Mouse (Mus musculus) embryonic fibroblast, embryonic 13.5 days (primary cell): ENCODE data around the gene Cym. TPM values are rescaled to one million over a fixed set of nuclear protein-coding genes. Genes with fewer than 3 reads are reported as not detected.

Source experiments
- H3K27ac ChIP-seq: 2 replicates; pipeline ENCODE4 v1.5.1; 2012; ENCODE audit warnings: low read length, control low read depth, inconsistent platforms; ENCODE audit not compliant: insufficient read depth
- H3K4me1 ChIP-seq: 2 replicates; pipeline ENCODE4 v1.6.1; 2011; ENCODE audit warnings: low read length; ENCODE audit not compliant: control insufficient read depth, insufficient read depth
- H3K4me3 ChIP-seq: 2 replicates; pipeline ENCODE4 v1.5.1; 2011; ENCODE audit warnings: mild to moderate bottlenecking, control low read depth, low read length; ENCODE audit not compliant: insufficient read depth
- CTCF ChIP-seq: IDR thresholded peaks from 2 replicates; pipeline ENCODE4 v1.5.1; 2011; ENCODE audit warnings: mild to moderate bottlenecking, control low read depth, low read length, moderate library complexity, borderline replicate concordance; ENCODE audit not compliant: insufficient read depth
- POLR2A ChIP-seq: IDR thresholded peaks from 2 replicates; pipeline ENCODE4 v1.6.1; 2011; ENCODE audit warnings: low read depth, mild to moderate bottlenecking, control low read depth, low read length, moderate library complexity
- polyA plus RNA-seq: library from polyadenylated mRNA; stranded (reverse); fragments of >200 nt; gene quantifications from 2 replicates; pipeline ENCODE4 v1.2.4, GENCODE M21; 2011; ENCODE audit warnings: low read depth; ENCODE audit not compliant: missing spikeins, insufficient read length

Gene Cym
- polyA plus RNA-seq, 1 experiment, result not detected

- Histone ChIP-seq H3K4me1 (no peaks in the 10 kb centered on the region), H3K4me3 (no peak overlapping the region), H3K27ac (no peak overlapping the region)
- no peak for TF ChIP-seq CTCF
- TF ChIP-seq POLR2A, result no peak
Observed at GRCm38 (mm10) chr3:107249042-107249441, 27.5 kb upstream of the Cym start.

DNA sequence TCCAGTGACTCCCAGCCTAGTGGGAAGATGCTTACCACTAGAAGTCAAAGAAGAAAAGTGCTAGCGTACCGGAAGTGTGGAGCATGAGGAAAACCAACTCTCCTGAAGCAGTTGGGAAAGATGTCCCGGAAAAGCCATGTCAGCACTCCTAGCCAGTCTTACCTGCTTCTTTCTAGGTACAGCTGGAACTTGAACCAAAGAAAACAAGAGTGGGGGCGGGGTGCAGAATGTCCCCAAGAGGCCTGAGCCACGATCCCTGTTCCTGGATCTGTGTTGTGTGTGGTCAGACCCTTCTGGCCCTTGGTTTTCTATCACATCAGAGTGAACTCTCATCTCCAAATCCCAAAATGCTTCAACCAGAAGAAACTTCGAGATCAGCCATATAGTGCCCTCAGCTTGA, 25.3 kb upstream of the Cym start:
- H3K4me1 ChIP-seq, result no peaks in the 10 kb centered on the region
- TF ChIP-seq POLR2A (no peak), CTCF (no peak)

DNA sequence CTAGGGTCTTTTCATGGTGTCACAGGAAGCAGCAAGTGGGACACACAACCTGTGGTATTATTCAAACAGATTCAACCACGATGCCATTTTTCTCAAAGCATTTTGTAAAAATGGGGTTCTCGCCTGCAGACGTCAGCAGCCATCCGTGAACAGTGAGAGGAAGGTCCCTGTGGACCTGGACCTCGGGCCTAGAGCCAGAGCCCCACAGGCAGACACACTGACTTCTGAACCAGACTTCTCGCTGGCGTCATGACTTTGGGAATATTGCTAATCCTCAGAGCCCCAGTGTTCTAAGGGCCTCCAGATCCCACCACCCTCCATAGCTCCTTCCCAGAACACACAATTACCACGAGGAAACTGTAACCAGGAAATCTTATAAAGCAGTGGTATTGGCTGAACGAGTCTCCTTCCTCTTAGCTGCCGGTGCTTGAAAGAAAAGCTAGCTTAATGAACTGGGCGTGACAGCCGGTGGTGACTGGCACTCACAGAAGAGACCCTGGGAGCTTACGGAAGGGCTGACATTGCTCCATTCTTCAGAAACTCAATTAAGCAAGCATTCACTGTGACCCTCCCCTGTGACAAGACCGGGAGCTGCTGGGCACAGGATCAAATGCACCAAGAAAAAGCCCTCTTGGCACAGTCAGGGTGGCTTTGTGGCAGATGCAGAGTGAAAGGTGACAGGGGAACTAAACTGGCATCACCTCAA, 20.0 kb upstream of the Cym start:
- no peak overlapping the region for H3K4me3 ChIP-seq
- no peak overlapping the region for H3K27ac ChIP-seq
- no peak for TF ChIP-seq POLR2A
- TF ChIP-seq CTCF, result no peak
- H3K4me1 ChIP-seq, result no peaks in the 10 kb centered on the region

More for the DNA sequence above, 25.3 kb upstream of the Cym start:
- no peak overlapping the region for H3K27ac ChIP-seq
- H3K4me3 ChIP-seq, result no peak overlapping the region

GRCm38 (mm10) chr3:107239607-107240006, 18.1 kb upstream of the Cym start, which contains the start of gene Prok1:
TSS of gene Prok1 (minus strand) at chr3:107239707.
- Histone ChIP-seq H3K4me1 (no peaks in the 10 kb centered on the region), H3K27ac (no peak within 1 kb of the TSS), H3K4me3 (no peak within 1 kb of the TSS)
- TF ChIP-seq CTCF, result no peak
- no peak for TF ChIP-seq POLR2A

DNA sequence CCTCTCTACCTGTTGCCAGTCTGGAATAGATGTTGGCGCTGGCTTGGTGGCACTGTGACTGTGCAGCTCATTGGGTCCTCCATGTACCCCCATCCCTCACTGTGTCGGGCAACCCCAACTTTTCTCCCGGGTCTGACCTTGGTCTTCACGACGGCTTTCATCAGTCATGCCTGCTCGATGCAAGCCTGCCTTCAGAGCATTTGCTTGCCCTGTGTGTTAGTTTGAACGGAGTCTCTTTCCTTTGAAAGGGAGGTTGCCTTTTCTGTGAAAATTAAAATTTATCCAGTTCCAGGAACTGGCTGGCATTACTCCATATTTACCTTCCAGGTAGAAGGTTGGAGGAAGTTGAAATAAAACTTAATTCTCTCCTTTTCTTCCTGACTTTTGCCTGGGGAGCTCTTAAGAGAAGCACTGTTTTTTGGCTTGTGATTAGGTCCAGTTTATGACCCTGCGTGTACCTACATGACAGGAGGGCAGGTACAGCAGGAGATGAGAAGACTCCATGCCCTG, 17.0 kb upstream of the Cym start:
- no peaks in the 10 kb centered on the region for H3K4me1 ChIP-seq
- no peak for TF ChIP-seq POLR2A
- TF ChIP-seq CTCF, result no peak
- H3K27ac ChIP-seq, result no peak overlapping the region
- H3K4me3 ChIP-seq, result no peak overlapping the region

- H3K27ac ChIP-seq, result no peak overlapping the region
- TF ChIP-seq POLR2A (no peak), CTCF (no peak)
- H3K4me3 ChIP-seq, result no peak overlapping the region
Observed at GRCm38 (mm10) chr3:107238051-107238450, 16.5 kb upstream of the Cym start.

GRCm38 (mm10) chr3:107233945-107234344, 12.4 kb upstream of the Cym start:
- TF ChIP-seq POLR2A, result no peak
- no peak for TF ChIP-seq CTCF
- H3K4me1 ChIP-seq, result no peaks in the 10 kb centered on the region; the same call in 1 of the 2 replicates
- no peak overlapping the region for H3K27ac ChIP-seq
- no peak overlapping the region for H3K4me3 ChIP-seq

More at GRCm38 (mm10) chr3:107238051-107238450, 16.5 kb upstream of the Cym start:
- H3K4me1 ChIP-seq, result no peaks in the 10 kb centered on the region; the same call in 1 of the 2 replicates

GRCm38 (mm10) chr3:107233351-107233813, 11.8 kb upstream of the Cym start:
- no peaks in the 10 kb centered on the region; the same call in 1 of the 2 replicates for H3K4me1 ChIP-seq
- H3K4me3 ChIP-seq, result no peak overlapping the region
- no peak overlapping the region for H3K27ac ChIP-seq
- TF ChIP-seq POLR2A, result no peak
- TF ChIP-seq CTCF, result peak; percentile 79; the same call in 1 of the 2 replicates

- TF ChIP-seq CTCF (no peak), POLR2A (no peak)
- H3K27ac ChIP-seq, result no peak overlapping the region
- H3K4me3 ChIP-seq, result no peak overlapping the region
- no peaks in the 10 kb centered on the region; the same call in 1 of the 2 replicates for H3K4me1 ChIP-seq
Observed at GRCm38 (mm10) chr3:107231202-107231601, 9.7 kb upstream of the Cym start.

GRCm38 (mm10) chr3:107230527-107230926, 9.0 kb upstream of the Cym start, which contains the start of gene A630076J17Rik:
TSS of gene A630076J17Rik (plus strand) at chr3:107230614.
- TF ChIP-seq CTCF, result no peak
- no peak for TF ChIP-seq POLR2A
- H3K4me1 ChIP-seq, result no peaks in the 10 kb centered on the region; the same call in 1 of the 2 replicates
- no peak within 1 kb of the TSS for H3K4me3 ChIP-seq
- H3K27ac ChIP-seq, result no peak within 1 kb of the TSS

GRCm38 (mm10) chr3:107229822-107230221, 8.3 kb upstream of the Cym start:
- TF ChIP-seq POLR2A (no peak), CTCF (no peak)
- H3K4me1 ChIP-seq, result no peaks in the 10 kb centered on the region; the same call in 1 of the 2 replicates
- no peak overlapping the region for H3K27ac ChIP-seq
- no peak overlapping the region for H3K4me3 ChIP-seq
